Mouse (Mus musculus) MEL (cell line): ENCODE data around the gene Unc79. TPM values are rescaled to one million over a fixed set of nuclear protein-coding genes. Genes with fewer than 3 reads are reported as not detected.

Experiments
- DNase-seq: peaks from one replicate; pipeline ENCODE4 v3.0.0; 2011; ENCODE audit warnings: low read depth, low spot score
- H3K27ac ChIP-seq: 2 replicates; pipeline ENCODE4 v1.5.1; 2012; ENCODE audit warnings: low read depth, mild to moderate bottlenecking, control low read depth, low read length, moderate library complexity; ENCODE audit not compliant: control insufficient read depth
- H3K27me3 ChIP-seq, 2 experiments: fragments of 150-350 bp in 1 of 2; sonication (generic) in 1 of 2; 2 replicates each; pipeline ENCODE4 v1.6.1; 2012; ENCODE audit warnings: low read length in 2 of 2, mild to moderate bottlenecking in 2 of 2, improper control_type of control experiment in 1 of 2, moderate library complexity in 1 of 2; ENCODE audit not compliant: insufficient read depth in 2 of 2, control insufficient read depth in 1 of 2
- H3K36me3 ChIP-seq, 2 experiments: 2 replicates each; pipeline ENCODE4 v1.6.1; 2012 to 2014; ENCODE audit warnings: low read length in 2 of 2, improper control_type of control experiment in 1 of 2, inconsistent platforms in 1 of 2, mild to moderate bottlenecking in 1 of 2; ENCODE audit not compliant: insufficient read depth in 2 of 2, control insufficient read depth in 1 of 2
- H3K4me1 ChIP-seq, 2 experiments: fragments of 150-350 bp in 1 of 2; sonication (generic) in 1 of 2; 2 replicates each; pipeline ENCODE4 v1.6.1; 2012; ENCODE audit warnings: low read length in 2 of 2, improper control_type of control experiment in 1 of 2, mild to moderate bottlenecking in 1 of 2; ENCODE audit not compliant: insufficient read depth in 2 of 2, control insufficient read depth in 1 of 2
- H3K4me3 ChIP-seq, 2 experiments: fragments of 150-350 bp in 1 of 2; sonication (generic) in 1 of 2; 2 replicates each; pipeline ENCODE4 v1.5.1; 2012; ENCODE audit warnings: low read depth in 2 of 2, low read length in 2 of 2, mild to moderate bottlenecking in 2 of 2, moderate library complexity in 2 of 2, control low read depth in 1 of 2, improper control_type of control experiment in 1 of 2; ENCODE audit not compliant: control insufficient read depth in 1 of 2, insufficient read depth in 1 of 2
- H3K79me2 ChIP-seq: 2 replicates; pipeline ENCODE4 v1.6.1; 2012; ENCODE audit warnings: mild to moderate bottlenecking, low read length, moderate library complexity; ENCODE audit not compliant: control insufficient read depth, poor library complexity, insufficient read depth
- H3K9ac ChIP-seq: 2 replicates; pipeline ENCODE4 v1.6.1; 2012; ENCODE audit warnings: low read depth, mild to moderate bottlenecking, control low read depth, low read length, moderate library complexity; ENCODE audit not compliant: control insufficient read depth, poor library complexity, severe bottlenecking
- H3K9me3 ChIP-seq: fragments of 150-350 bp; sonication (generic); replicated peaks from 2 replicates; pipeline ENCODE4 v1.6.1; 2012; ENCODE audit warnings: mild to moderate bottlenecking, low read length, improper control_type of control experiment, moderate library complexity; ENCODE audit not compliant: insufficient read depth
- CHD1 ChIP-seq: IDR thresholded peaks from 2 replicates; pipeline ENCODE4 v1.6.1; 2012; ENCODE audit warnings: low read depth, mild to moderate bottlenecking, inconsistent platforms, low read length, improper control_type of control experiment
- CTCF ChIP-seq, 3 experiments: IDR thresholded peaks in 2 of 3; conservative IDR thresholded peaks in 1 of 3; 2 replicates each; pipeline ENCODE4 v1.5.1; 2011 to 2012; ENCODE audit warnings: low read length in 3 of 3, low read depth in 2 of 3, mild to moderate bottlenecking in 2 of 3, improper control_type of control experiment in 1 of 3, inconsistent platforms in 1 of 3, mixed read lengths in 1 of 3, moderate library complexity in 1 of 3; ENCODE audit not compliant: control insufficient read depth in 1 of 3, insufficient read depth in 1 of 3, poor library complexity in 1 of 3, severe bottlenecking in 1 of 3
- ETS1 ChIP-seq: IDR thresholded peaks from 2 replicates; pipeline ENCODE4 v1.6.1; 2012; ENCODE audit warnings: low read depth, mild to moderate bottlenecking, inconsistent platforms, low read length, improper control_type of control experiment, moderate library complexity
- HCFC1 ChIP-seq: IDR thresholded peaks from 2 replicates; pipeline ENCODE4 v1.6.1; 2012; ENCODE audit warnings: low read depth, mild to moderate bottlenecking, inconsistent platforms, low read length, improper control_type of control experiment, moderate library complexity
- JUND ChIP-seq: IDR thresholded peaks from 2 replicates; pipeline ENCODE4 v1.6.1; 2011; ENCODE audit warnings: low read depth, mild to moderate bottlenecking, improper control_type of control experiment, low read length
- KAT2A ChIP-seq: conservative IDR thresholded peaks from 2 replicates; pipeline ENCODE4 v1.6.1; 2012; ENCODE audit warnings: low read depth, low read length, improper control_type of control experiment, inconsistent platforms
- MAFK ChIP-seq: IDR thresholded peaks from 2 replicates; pipeline ENCODE4 v1.6.1; 2011; ENCODE audit warnings: low read depth, mild to moderate bottlenecking, low read length, improper control_type of control experiment, borderline replicate concordance
- MAZ ChIP-seq: IDR thresholded peaks from 2 replicates; pipeline ENCODE4 v1.6.1; 2012; ENCODE audit warnings: low read depth, mild to moderate bottlenecking, inconsistent platforms, low read length, improper control_type of control experiment
- MXI1 ChIP-seq: IDR thresholded peaks from 2 replicates; pipeline ENCODE4 v1.6.1; 2011; ENCODE audit warnings: mild to moderate bottlenecking, low read depth, low read length, improper control_type of control experiment
- NELFE ChIP-seq: IDR thresholded peaks from 2 replicates; pipeline ENCODE4 v1.6.1; 2011; ENCODE audit warnings: low read depth, low read length, improper control_type of control experiment
- POLR2A ChIP-seq, 2 experiments: IDR thresholded peaks; 2 replicates each; pipeline ENCODE4 v1.6.1; 2011 to 2012; ENCODE audit warnings: low read length in 2 of 2, mild to moderate bottlenecking in 2 of 2, control low read depth in 1 of 2, improper control_type of control experiment in 1 of 2, low read depth in 1 of 2, moderate library complexity in 1 of 2; ENCODE audit not compliant: control insufficient read depth in 1 of 2, insufficient read depth in 1 of 2, poor library complexity in 1 of 2
- POLR2AphosphoS2 ChIP-seq: IDR thresholded peaks from 2 replicates; pipeline ENCODE4 v1.6.1; 2011; ENCODE audit warnings: low read length, improper control_type of control experiment
- POLR2AphosphoS5 ChIP-seq: IDR thresholded peaks from 2 replicates; pipeline ENCODE4 v1.6.1; 2012; ENCODE audit warnings: low read depth, borderline replicate concordance, mild to moderate bottlenecking, inconsistent platforms, low read length, moderate library complexity, mixed read lengths
- RAD21 ChIP-seq: IDR thresholded peaks from 2 replicates; pipeline ENCODE4 v1.6.1; 2011; ENCODE audit warnings: mild to moderate bottlenecking, low read depth, low read length, improper control_type of control experiment
- TBP ChIP-seq: IDR thresholded peaks from 2 replicates; pipeline ENCODE4 v1.8.0; 2011; ENCODE audit warnings: low read depth, low read length, improper control_type of control experiment
- TCF12 ChIP-seq: IDR thresholded peaks from 2 replicates; pipeline ENCODE4 v1.6.1; 2014; ENCODE audit warnings: low read depth, mild to moderate bottlenecking, inconsistent platforms, low read length, improper control_type of control experiment, moderate library complexity
- USF1 ChIP-seq: IDR thresholded peaks from 2 replicates; pipeline ENCODE4 v1.6.1; 2014; ENCODE audit warnings: low read depth, mild to moderate bottlenecking, inconsistent platforms, low read length, improper control_type of control experiment, moderate library complexity
- ZC3H11A ChIP-seq: IDR thresholded peaks from 2 replicates; pipeline ENCODE4 v1.6.1; 2012; ENCODE audit warnings: low read depth, mild to moderate bottlenecking, inconsistent platforms, low read length, improper control_type of control experiment
- ZKSCAN1 ChIP-seq: IDR thresholded peaks from 2 replicates; pipeline ENCODE4 v1.6.1; 2012; ENCODE audit warnings: low read depth, mild to moderate bottlenecking, inconsistent platforms, low read length, improper control_type of control experiment, moderate library complexity
- polyA plus RNA-seq, 2 experiments: library from polyadenylated mRNA; stranded (reverse) in 1 of 2; unstranded in 1 of 2; fragments of >175 nt in 1 of 2; fragments of >200 nt in 1 of 2; gene quantifications; 2 replicates each; pipeline versions ENCODE4 v1.2.1 to v1.2.4; 2012; ENCODE audit warnings: low replicate concordance in 2 of 2, low read depth in 1 of 2; ENCODE audit not compliant: insufficient read length in 2 of 2, insufficient read depth in 1 of 2, missing spikeins in 1 of 2
- total RNA-seq: library from RNA; depleted of rRNA; stranded (reverse); fragments of 300-350 nt; gene quantifications from 2 replicates; pipeline ENCODE4 v1.2.3, GENCODE M21; 2012

Unc79 gene
- total and polyA plus RNA-seq, 3 experiments: 0.01 TPM; not detected in 2

DNA sequence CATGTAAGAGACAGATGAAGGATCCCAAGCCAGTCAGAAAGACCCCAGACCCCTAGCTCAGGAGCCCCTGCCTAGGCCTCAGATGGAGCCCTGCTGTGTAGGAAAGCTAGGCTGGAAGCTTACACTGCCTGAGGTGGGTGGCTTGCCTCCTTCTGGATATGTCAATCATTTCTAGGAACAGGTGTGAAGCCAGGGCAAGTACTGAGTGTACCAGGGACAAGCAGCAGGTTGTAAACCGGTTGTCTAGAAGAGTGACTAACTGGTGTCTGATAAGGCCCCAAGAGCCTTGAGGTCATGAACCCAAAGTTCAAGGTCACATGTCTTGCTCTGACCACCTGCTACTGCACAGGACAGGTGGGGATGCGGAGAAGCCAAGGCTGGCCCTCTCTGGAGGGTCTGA lies 264.9 kb downstream of the Unc79 start:
- no peaks in the 10 kb centered on the region for H3K79me2 ChIP-seq
- H3K27me3 ChIP-seq: no peaks in the 10 kb centered on the region
- no peak overlapping the region for H3K4me3 ChIP-seq
- no peaks in the 10 kb centered on the region for H3K4me1 ChIP-seq
- no peak for DNase-seq
- no peaks in the 10 kb centered on the region for H3K9me3 ChIP-seq
- H3K27ac ChIP-seq: no peak overlapping the region
- H3K36me3 ChIP-seq: no peaks in the 10 kb centered on the region
- no peak overlapping the region for H3K9ac ChIP-seq
- no peak for TF ChIP-seq ETS1
- TF ChIP-seq MAZ: no peak
- TF ChIP-seq MAFK: no peak
- no peak for TF ChIP-seq TBP
- no peak for TF ChIP-seq ZKSCAN1
- no peak for TF ChIP-seq USF1
- TF ChIP-seq POLR2AphosphoS2: no peak
- TF ChIP-seq POLR2A (IDR thresholded peaks at IDR 0.05; ENCODE audit: control insufficient read depth in 1 of 2, insufficient read depth in 1 of 2, low read depth in 1 of 2, low read length in 2 of 2, poor library complexity in 1 of 2): no peak

- Histone ChIP-seq H3K27ac (no peak overlapping the region), H3K27me3 (no peaks in the 10 kb centered on the region), H3K9ac (no peak overlapping the region), H3K4me3 (no peak overlapping the region), H3K9me3 (no peaks in the 10 kb centered on the region), H3K4me1 (no peaks in the 10 kb centered on the region), H3K36me3 (no peaks in the 10 kb centered on the region), H3K79me2 (no peaks in the 10 kb centered on the region)
- TF ChIP-seq NELFE (no peak), CTCF (IDR thresholded peaks at IDR 0.05 in 2 of 3, conservative IDR thresholded peaks at IDR 0.05 in 1 of 3; ENCODE audit: control insufficient read depth in 1 of 3, insufficient read depth in 1 of 3, low read depth in 2 of 3, low read length in 3 of 3, poor library complexity in 1 of 3, severe bottlenecking in 1 of 3) (no peak), ZC3H11A (no peak), HCFC1 (no peak)
- DNase-seq: no peak
Measured at GRCm38 (mm10) chr12:103214270-103214669, 265.6 kb downstream of the Unc79 start.

- Histone ChIP-seq H3K9ac (no peak overlapping the region), H3K9me3 (no peaks in the 10 kb centered on the region), H3K36me3 (no peaks in the 10 kb centered on the region)
Measured at GRCm38 (mm10) chr12:103214797-103215196, 266.1 kb downstream of the Unc79 start.

More at GRCm38 (mm10) chr12:103214797-103215196, 266.1 kb downstream of the Unc79 start:
- TF ChIP-seq RAD21 (no peak), MXI1 (no peak), JUND (no peak), CHD1 (no peak), USF1 (no peak), POLR2AphosphoS5 (no peak), KAT2A (no peak), TCF12 (no peak)
- Histone ChIP-seq H3K27ac (no peak overlapping the region), H3K4me3 (no peak overlapping the region), H3K79me2 (no peaks in the 10 kb centered on the region), H3K27me3 (no peaks in the 10 kb centered on the region), H3K4me1 (no peaks in the 10 kb centered on the region)
- DNase-seq: no peak
